Mouse (Mus musculus): ENCODE measurements at regions not wholly inside any gene's neighbourhood (a gene's known extent, or its start where the extent isn't known, plus 50 kb on each side); places are given as distances from the start of the nearest gene placed in this dataset.

DNA sequence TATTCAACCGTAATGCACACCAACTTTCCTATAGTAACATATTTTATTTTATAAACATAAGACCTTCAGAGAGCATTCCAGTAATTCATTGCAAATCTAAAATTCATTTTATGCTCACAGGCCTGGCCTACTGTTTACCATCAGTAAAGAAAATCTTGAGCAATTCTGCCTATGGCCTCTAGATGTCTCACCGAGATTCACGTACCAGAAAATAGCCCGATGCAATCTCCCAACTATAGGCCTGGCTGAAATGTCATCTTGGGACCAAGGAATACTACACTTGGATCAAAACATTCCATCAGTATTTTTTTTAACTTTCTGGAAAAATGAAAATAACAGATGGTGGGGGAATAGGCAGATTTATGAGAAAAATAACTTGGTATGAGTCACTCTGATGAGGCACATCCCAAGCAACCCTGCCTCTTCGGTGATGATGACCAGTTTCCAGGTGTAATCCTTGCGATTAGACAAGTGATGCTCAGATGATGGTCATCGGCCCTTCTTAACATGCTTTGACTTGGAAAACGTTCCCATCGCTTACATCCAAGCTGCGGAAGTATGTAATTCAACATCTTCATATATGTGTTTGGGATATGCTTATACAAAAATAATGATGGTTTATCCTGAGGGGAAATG lies 439.9 kb downstream of the Nyap2 start:
- H3K4me1 ChIP-seq (ENCODE audit: control insufficient read depth, insufficient read depth, low read length): no peaks in the 10 kb centered on the region
- H3K27me3 ChIP-seq (ENCODE audit: control insufficient read depth, insufficient read depth, low read length): no peaks in the 10 kb centered on the region
- H3K36me3 ChIP-seq (ENCODE audit: control insufficient read depth, insufficient read depth, low read length): no peaks in the 10 kb centered on the region
- no peak overlapping the region for H3K4me2 ChIP-seq (ENCODE audit: low read depth, severe bottlenecking)
- H3K9ac ChIP-seq (ENCODE audit: low read length): no peak overlapping the region
- no peak overlapping the region for H3K27ac ChIP-seq (replicated peaks; ENCODE audit: low read depth, low read length)
- ATAC-seq (ENCODE audit: insufficient number of reproducible peaks, low FRiP score, low TSS enrichment, low read depth) (no peak), DNase-seq (ENCODE audit: low spot score) (no peak)
- WGBS: 63% methylated on average over 10 of the region's 10 CpGs
- no peak overlapping the region for H3K4me3 ChIP-seq (ENCODE audit: low read depth, low read length)
- H3K9me3 ChIP-seq (ENCODE audit: control insufficient read depth, low read length): no peaks in the 10 kb centered on the region

DNA sequence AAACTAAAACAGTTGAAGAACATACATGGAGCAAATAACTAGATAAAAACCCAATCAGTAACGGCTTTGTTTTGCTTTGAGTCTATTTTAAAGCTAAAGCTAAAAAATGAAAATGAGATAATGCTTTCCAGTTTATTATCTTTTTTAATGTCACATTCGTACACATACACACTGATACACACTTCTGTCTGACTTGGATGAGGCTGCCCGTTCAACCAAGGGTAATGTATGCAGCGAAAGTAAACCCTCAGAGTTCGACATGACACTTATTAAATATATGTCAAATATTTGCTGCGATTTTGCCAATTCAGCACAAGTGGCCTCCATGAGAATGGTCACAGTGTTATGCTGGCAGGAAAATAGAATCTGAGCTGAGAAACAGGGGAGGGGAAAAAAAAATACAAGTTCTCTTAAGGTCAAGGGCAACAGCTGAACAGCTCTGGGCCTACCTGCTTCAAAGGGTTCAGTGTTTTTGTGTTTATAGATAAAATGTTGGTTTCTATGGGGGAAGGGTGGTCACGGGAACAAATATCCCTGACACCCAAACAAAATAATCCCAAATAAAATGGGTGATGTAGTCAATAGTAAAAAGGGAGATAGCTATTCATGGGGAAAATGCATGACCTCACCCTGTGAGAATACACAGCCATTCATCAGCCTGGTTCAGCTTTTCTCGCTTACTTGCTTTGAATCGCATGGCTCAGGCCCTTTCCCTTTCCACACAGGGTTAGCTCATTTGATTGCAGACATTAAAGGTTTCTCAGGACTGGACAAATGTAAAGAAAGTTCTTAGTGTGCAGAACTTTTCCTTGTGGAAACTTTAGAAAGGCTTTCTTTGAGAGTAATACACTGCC lies 443.9 kb downstream of the Nyap2 start:
- DNase-seq (ENCODE audit: low spot score) (no peak), ATAC-seq (ENCODE audit: insufficient number of reproducible peaks, low FRiP score, low TSS enrichment, low read depth) (no peak)
- no peaks in the 10 kb centered on the region for H3K36me3 ChIP-seq (ENCODE audit: control insufficient read depth, insufficient read depth, low read length)
- no peak overlapping the region for H3K9ac ChIP-seq (ENCODE audit: low read length)
- no peaks in the 10 kb centered on the region for H3K27me3 ChIP-seq (ENCODE audit: control insufficient read depth, insufficient read depth, low read length)
- 86% methylated on average over 9 of the region's 9 CpGs for WGBS
- no peak overlapping the region for H3K4me3 ChIP-seq (ENCODE audit: low read depth, low read length)
- no peak overlapping the region for H3K27ac ChIP-seq (replicated peaks; ENCODE audit: low read depth, low read length)
- H3K4me2 ChIP-seq (ENCODE audit: low read depth, severe bottlenecking): no peak overlapping the region
- H3K9me3 ChIP-seq (ENCODE audit: control insufficient read depth, low read length): no peaks in the 10 kb centered on the region
- H3K4me1 ChIP-seq (ENCODE audit: control insufficient read depth, insufficient read depth, low read length): no peaks in the 10 kb centered on the region

- no peaks in the 10 kb centered on the region for H3K36me3 ChIP-seq (ENCODE audit: control insufficient read depth, insufficient read depth, low read length)
- no peak overlapping the region for H3K4me3 ChIP-seq (ENCODE audit: low read depth, low read length)
- H3K9me3 ChIP-seq (ENCODE audit: control insufficient read depth, low read length): no peaks in the 10 kb centered on the region
- 82% methylated on average over 3 of the region's 3 CpGs for WGBS
- ATAC-seq (ENCODE audit: insufficient number of reproducible peaks, low FRiP score, low TSS enrichment, low read depth): no peak
- H3K27ac ChIP-seq (replicated peaks; ENCODE audit: low read depth, low read length): no peak overlapping the region
- H3K27me3 ChIP-seq (ENCODE audit: control insufficient read depth, insufficient read depth, low read length): no peaks in the 10 kb centered on the region
- no peak overlapping the region for H3K4me2 ChIP-seq (ENCODE audit: low read depth, severe bottlenecking)
- H3K4me1 ChIP-seq (ENCODE audit: control insufficient read depth, insufficient read depth, low read length): no peaks in the 10 kb centered on the region
- H3K9ac ChIP-seq (ENCODE audit: low read length): no peak overlapping the region
- no peak for DNase-seq (ENCODE audit: low spot score)
Observed at GRCm38 (mm10) chr1:81522929-81523328, 446.2 kb downstream of the Nyap2 start.

DNA sequence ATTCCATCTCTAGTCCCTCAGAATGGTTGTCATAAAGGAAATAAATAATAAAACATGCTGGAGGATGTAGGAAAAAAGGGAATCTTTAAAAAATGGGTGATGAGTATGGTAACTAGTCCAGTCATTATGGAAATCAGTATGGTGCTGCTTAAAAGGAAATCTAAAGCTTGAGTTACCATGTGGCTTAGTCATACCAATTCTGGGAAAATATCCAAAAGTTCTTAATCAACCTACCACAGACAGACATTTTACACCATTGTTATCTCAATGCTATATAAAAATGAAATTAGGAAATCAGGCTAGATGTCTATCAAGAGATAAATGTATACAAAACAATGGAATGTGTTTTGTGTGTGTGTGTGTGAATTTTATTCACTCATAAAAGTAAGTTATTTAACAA lies 449.1 kb downstream of the Nyap2 start:
- no peak for ATAC-seq (ENCODE audit: insufficient number of reproducible peaks, low FRiP score, low TSS enrichment, low read depth)
- no peaks in the 10 kb centered on the region for H3K27me3 ChIP-seq (ENCODE audit: control insufficient read depth, insufficient read depth, low read length)
- H3K9ac ChIP-seq (ENCODE audit: low read length): no peak overlapping the region
- no peaks in the 10 kb centered on the region for H3K4me1 ChIP-seq (ENCODE audit: control insufficient read depth, insufficient read depth, low read length)
- H3K27ac ChIP-seq (replicated peaks; ENCODE audit: low read depth, low read length): no peak overlapping the region
- DNase-seq (ENCODE audit: low spot score): no peak
- H3K4me3 ChIP-seq (ENCODE audit: low read depth, low read length): no peak overlapping the region
- no peaks in the 10 kb centered on the region for H3K9me3 ChIP-seq (ENCODE audit: control insufficient read depth, low read length)
- no peak overlapping the region for H3K4me2 ChIP-seq (ENCODE audit: low read depth, severe bottlenecking)
- no peaks in the 10 kb centered on the region for H3K36me3 ChIP-seq (ENCODE audit: control insufficient read depth, insufficient read depth, low read length)

DNA sequence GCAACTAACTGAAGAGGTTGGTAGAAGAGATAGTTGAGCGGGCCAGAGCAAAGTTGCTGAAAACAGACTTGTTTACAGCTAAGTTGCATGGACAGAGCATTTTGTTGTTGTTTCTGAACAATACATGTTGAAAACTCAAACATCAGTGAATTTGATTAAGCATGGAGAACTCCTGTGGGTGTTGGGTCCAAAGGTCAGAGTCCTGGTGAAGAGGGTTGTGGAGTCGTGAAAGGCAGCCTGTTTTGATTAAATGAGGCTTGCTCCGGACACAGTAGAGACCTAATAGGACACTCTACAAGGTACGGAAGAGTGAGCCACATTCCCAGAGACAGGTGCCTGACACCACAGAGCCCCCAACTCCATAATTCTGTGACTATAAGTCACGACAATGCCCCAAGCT lies 461.1 kb downstream of the Nyap2 start:
- 47% methylated on average over 5 of the region's 5 CpGs for WGBS
- H3K9me3 ChIP-seq (ENCODE audit: control insufficient read depth, low read length): no peaks in the 10 kb centered on the region
- H3K4me3 ChIP-seq (ENCODE audit: low read depth, low read length): no peak overlapping the region
- H3K36me3 ChIP-seq (ENCODE audit: control insufficient read depth, insufficient read depth, low read length): no peaks in the 10 kb centered on the region
- no peaks in the 10 kb centered on the region for H3K4me1 ChIP-seq (ENCODE audit: control insufficient read depth, insufficient read depth, low read length)
- ATAC-seq (ENCODE audit: insufficient number of reproducible peaks, low FRiP score, low TSS enrichment, low read depth): no peak
- H3K9ac ChIP-seq (ENCODE audit: low read length): no peak overlapping the region
- no peak overlapping the region for H3K27ac ChIP-seq (replicated peaks; ENCODE audit: low read depth, low read length)
- DNase-seq (ENCODE audit: low spot score): no peak
- no peak overlapping the region for H3K4me2 ChIP-seq (ENCODE audit: low read depth, severe bottlenecking)
- no peaks in the 10 kb centered on the region for H3K27me3 ChIP-seq (ENCODE audit: control insufficient read depth, insufficient read depth, low read length)

- Histone ChIP-seq H3K4me1 (ENCODE audit: control insufficient read depth, insufficient read depth, low read length) (no peaks in the 10 kb centered on the region), H3K4me2 (ENCODE audit: low read depth, severe bottlenecking) (no peak overlapping the region), H3K9me3 (ENCODE audit: control insufficient read depth, low read length) (no peaks in the 10 kb centered on the region), H3K4me3 (ENCODE audit: low read depth, low read length) (no peak overlapping the region), H3K27me3 (ENCODE audit: control insufficient read depth, insufficient read depth, low read length) (no peaks in the 10 kb centered on the region), H3K27ac (replicated peaks; ENCODE audit: low read depth, low read length) (no peak overlapping the region), H3K36me3 (ENCODE audit: control insufficient read depth, insufficient read depth, low read length) (no peaks in the 10 kb centered on the region), H3K9ac (ENCODE audit: low read length) (no peak overlapping the region)
- no peak for DNase-seq (ENCODE audit: low spot score)
- no peak for ATAC-seq (ENCODE audit: insufficient number of reproducible peaks, low FRiP score, low TSS enrichment, low read depth)
- WGBS: 73% methylated on average over 5 of the region's 5 CpGs
Observed at GRCm38 (mm10) chr1:81539591-81540311, 463.0 kb downstream of the Nyap2 start.

DNA sequence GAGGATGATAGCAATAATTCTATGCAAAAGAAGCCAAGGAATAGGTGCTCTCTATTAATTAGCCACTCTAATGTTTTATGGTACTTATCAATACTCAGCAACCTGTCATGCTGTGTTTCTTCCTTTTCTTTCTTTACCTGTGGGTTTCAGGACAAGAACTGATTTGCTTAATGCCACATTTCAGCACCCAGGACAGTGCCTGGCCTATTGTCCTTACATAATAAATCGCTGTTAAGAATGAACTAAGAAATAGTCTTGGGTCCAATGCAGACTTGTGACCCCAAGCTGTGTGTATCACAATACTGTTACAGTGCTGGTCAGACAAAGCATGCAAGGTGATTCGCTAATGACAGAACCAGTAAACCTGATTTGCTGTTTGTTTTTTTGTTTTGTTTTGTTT lies 472.2 kb downstream of the Nyap2 start:
- DNase-seq (ENCODE audit: low spot score) (peak; percentile 47), ATAC-seq (ENCODE audit: insufficient number of reproducible peaks, low FRiP score, low TSS enrichment, low read depth) (no peak)
- H3K27me3 ChIP-seq (ENCODE audit: control insufficient read depth, insufficient read depth, low read length): no peaks in the 10 kb centered on the region
- H3K9me3 ChIP-seq (ENCODE audit: control insufficient read depth, low read length): no peaks in the 10 kb centered on the region
- H3K9ac ChIP-seq (ENCODE audit: low read length): no peak overlapping the region
- no peaks in the 10 kb centered on the region for H3K36me3 ChIP-seq (ENCODE audit: control insufficient read depth, insufficient read depth, low read length)
- no peaks in the 10 kb centered on the region for H3K4me1 ChIP-seq (ENCODE audit: control insufficient read depth, insufficient read depth, low read length)
- H3K27ac ChIP-seq (replicated peaks; ENCODE audit: low read depth, low read length): no peak overlapping the region
- 68% methylated on average over 2 of the region's 2 CpGs for WGBS
- H3K4me2 ChIP-seq (ENCODE audit: low read depth, severe bottlenecking): no peak overlapping the region
- H3K4me3 ChIP-seq (ENCODE audit: low read depth, low read length): no peak overlapping the region

DNA sequence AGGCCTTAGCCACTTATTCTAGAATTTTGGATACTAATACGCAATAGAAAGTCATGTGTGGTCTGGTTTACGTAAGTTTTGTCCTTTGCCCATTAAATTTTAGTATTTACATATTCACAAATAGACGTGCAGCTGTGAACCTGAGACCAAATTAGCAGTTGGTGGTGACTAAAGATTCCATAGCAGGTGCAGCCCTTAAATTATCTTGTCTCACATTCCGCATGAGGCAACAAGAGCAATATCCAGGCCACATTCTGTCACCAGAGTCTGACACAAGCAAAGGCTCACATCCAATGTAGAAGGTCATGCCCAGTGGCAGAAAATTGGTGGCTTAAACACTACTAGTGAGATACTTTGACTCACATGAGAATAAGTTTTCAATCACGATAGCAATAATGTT lies 473.0 kb downstream of the Nyap2 start:
- H3K4me2 ChIP-seq (ENCODE audit: low read depth, severe bottlenecking): no peak overlapping the region
- H3K9ac ChIP-seq (ENCODE audit: low read length): no peak overlapping the region
- no peaks in the 10 kb centered on the region for H3K9me3 ChIP-seq (ENCODE audit: control insufficient read depth, low read length)
- ATAC-seq (ENCODE audit: insufficient number of reproducible peaks, low FRiP score, low TSS enrichment, low read depth): no peak
- 86% methylated on average over 5 of the region's 5 CpGs for WGBS
- H3K36me3 ChIP-seq (ENCODE audit: control insufficient read depth, insufficient read depth, low read length): no peaks in the 10 kb centered on the region
- no peak overlapping the region for H3K27ac ChIP-seq (replicated peaks; ENCODE audit: low read depth, low read length)
- H3K27me3 ChIP-seq (ENCODE audit: control insufficient read depth, insufficient read depth, low read length): no peaks in the 10 kb centered on the region
- H3K4me1 ChIP-seq (ENCODE audit: control insufficient read depth, insufficient read depth, low read length): no peaks in the 10 kb centered on the region
- no peak overlapping the region for H3K4me3 ChIP-seq (ENCODE audit: low read depth, low read length)
- DNase-seq (ENCODE audit: low spot score): no peak
